Mouse (Mus musculus) kidney, embryonic 16.5 days (tissue): Measurements from ENCODE around the gene Dennd2a. TPM values are rescaled to one million over a fixed set of nuclear protein-coding genes. Genes with fewer than 3 reads are reported as not detected.
"Not testable (repeated sequence)": the region's sequence is repeated elsewhere in the genome, so short reads cannot be mapped to it uniquely, and the experiment has no call there.

Experiments
- ATAC-seq: fragments of 200-750 bp; cut with Nextera tagmentation; 2 replicates; pipeline ENCODE4 v1.8.0; 2017; ENCODE audit warnings: moderate TSS enrichment; ENCODE audit not compliant: low FRiP score, low TSS enrichment
- H3K27ac ChIP-seq: fragments of 300-500 bp; sonication (generic); 2 replicates; pipeline ENCODE4 v1.5.1; 2014; ENCODE audit warnings: low read length
- H3K27me3 ChIP-seq: fragments of 300-500 bp; sonication (generic); 2 replicates; pipeline ENCODE4 v1.6.1; 2014; ENCODE audit warnings: low read length, control low read depth, mixed read lengths; ENCODE audit not compliant: insufficient read depth
- H3K36me3 ChIP-seq: fragments of 300-500 bp; sonication (generic); 2 replicates; pipeline ENCODE4 v1.6.1; 2014; ENCODE audit warnings: low read length, control low read depth, mixed read lengths; ENCODE audit not compliant: insufficient read depth
- H3K4me1 ChIP-seq: fragments of 300-500 bp; sonication (generic); 2 replicates; pipeline ENCODE4 v1.6.1; 2014; ENCODE audit warnings: low read length, control low read depth, mixed read lengths; ENCODE audit not compliant: insufficient read depth
- H3K4me2 ChIP-seq: fragments of 300-500 bp; sonication (generic); replicated peaks from 2 replicates; pipeline ENCODE4 v1.6.1; 2014; ENCODE audit warnings: low read depth, low read length
- H3K4me3 ChIP-seq: fragments of 300-500 bp; sonication (generic); 2 replicates; pipeline ENCODE4 v1.5.1; 2014; ENCODE audit warnings: mild to moderate bottlenecking, low read length
- H3K9ac ChIP-seq: fragments of 300-500 bp; sonication (generic); replicated peaks from 2 replicates; pipeline ENCODE4 v1.6.1; 2014; ENCODE audit warnings: low read length
- H3K9me3 ChIP-seq: fragments of 300-500 bp; sonication (generic); 2 replicates; pipeline ENCODE4 v1.6.1; 2016; ENCODE audit warnings: low read length, control low read depth
- WGBS: fragments of 180-500 bp; shearing (Covaris S2); extraction: QIAGEN DNeasy Blood & Tissue Kit; methylation state at CpG from one replicate; pipeline ENCODE4 v1.1.7; 2014; 5-methylcytosine and 5-hydroxymethylcytosine counted together
- polyA plus RNA-seq: library from polyadenylated mRNA; unstranded; fragments of >200 nt; fragmentation: Nextera tagmentation; extraction: Ambion mirVana; gene quantifications from 2 replicates; pipeline ENCODE4 v1.2.1, GENCODE M21; 2015

Gene Dennd2a
- polyA plus RNA-seq, 1 experiment from 2014 or later = 20.9 TPM

DNA sequence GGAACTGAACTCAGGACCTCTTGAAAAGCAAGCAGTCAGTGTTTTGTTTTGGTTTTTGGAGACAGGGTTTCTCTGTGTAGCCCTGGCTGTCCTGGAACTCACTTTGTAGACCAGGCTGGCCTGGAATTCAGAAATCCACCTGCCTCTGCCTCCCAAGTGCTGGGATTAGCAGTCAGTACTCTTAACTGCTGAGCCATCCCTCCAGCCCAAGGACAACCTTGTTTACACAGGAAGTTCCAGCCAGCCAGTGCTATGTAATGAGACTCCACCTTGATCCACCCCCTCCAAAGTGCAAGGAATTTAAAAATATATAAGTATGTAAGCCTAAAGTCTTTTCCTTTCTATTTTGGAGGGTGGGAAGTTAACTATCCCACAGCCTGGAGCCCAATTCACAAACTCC lies 141.0 kb downstream of the Dennd2a start:
- not testable (repeated sequence) for H3K4me1 ChIP-seq, H3K4me2 ChIP-seq, H3K27ac ChIP-seq, H3K9ac ChIP-seq, ATAC-seq, H3K36me3 ChIP-seq, H3K4me3 ChIP-seq, H3K9me3 ChIP-seq
- peaks cover 13% of the 10 kb centered on the region; the same call in 1 of the 2 replicates for H3K27me3 ChIP-seq

DNA sequence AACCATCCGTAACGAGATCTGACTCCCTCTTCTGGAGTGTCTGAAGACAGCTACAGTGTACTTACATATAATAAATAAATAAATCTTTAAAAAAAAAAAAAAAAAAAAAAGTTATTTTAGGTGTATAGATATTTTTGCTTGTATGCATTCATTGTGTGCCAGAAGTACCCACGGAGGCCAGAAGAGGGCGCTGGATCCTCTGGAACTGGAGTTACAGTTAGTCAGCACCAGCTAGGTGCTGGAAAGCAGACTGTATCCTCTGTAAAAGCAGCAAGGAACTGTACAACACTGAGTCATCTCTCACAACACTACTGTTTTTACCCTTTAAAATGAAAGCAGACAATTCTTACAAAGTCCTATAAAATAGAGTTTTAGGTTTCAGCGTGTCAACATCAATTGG lies 141.9 kb downstream of the Dennd2a start:
- H3K9ac ChIP-seq = no peak overlapping the region
- no peak overlapping the region for H3K4me2 ChIP-seq
- WGBS = 58% methylated on average over 3 of the region's 5 CpGs
- H3K9me3 ChIP-seq = no peaks in the 10 kb centered on the region
- H3K4me3 ChIP-seq = no peak overlapping the region
- no peaks in the 10 kb centered on the region for H3K36me3 ChIP-seq
- peaks cover 8% of the 10 kb centered on the region; the same call in 1 of the 2 replicates for H3K27me3 ChIP-seq
- no peak overlapping the region for H3K27ac ChIP-seq
- peaks cover 8% of the 10 kb centered on the region; the same call in 1 of the 2 replicates for H3K4me1 ChIP-seq
- no peak for ATAC-seq

DNA sequence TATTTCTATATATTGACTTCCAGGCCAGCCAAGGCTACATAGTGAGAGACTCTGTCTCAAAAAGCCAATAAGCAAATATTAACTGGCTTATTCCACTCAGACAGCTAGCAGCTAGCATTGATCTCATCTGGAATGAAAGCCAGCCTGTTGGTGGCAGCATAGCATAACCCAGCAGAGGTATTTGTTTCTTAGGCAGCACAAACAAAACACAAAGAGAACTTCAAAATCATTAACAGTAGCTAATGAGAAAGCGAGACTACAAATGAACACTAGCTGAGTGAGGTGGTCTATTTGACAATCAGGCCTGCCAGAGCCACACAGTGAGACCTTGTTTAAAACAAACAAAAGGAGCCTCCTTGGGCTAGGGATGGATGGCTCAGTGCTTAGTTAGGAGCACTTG lies 143.6 kb downstream of the Dennd2a start:
- 84% methylated on average over 1 of the region's 1 CpGs for WGBS
- no peak overlapping the region for H3K4me3 ChIP-seq
- no peak overlapping the region for H3K9ac ChIP-seq
- H3K9me3 ChIP-seq = no peaks in the 10 kb centered on the region
- H3K4me2 ChIP-seq = no peak overlapping the region
- H3K27me3 ChIP-seq = peaks cover 8% of the 10 kb centered on the region; the same call in 1 of the 2 replicates
- H3K36me3 ChIP-seq = peaks cover 5% of the 10 kb centered on the region; the same call in 1 of the 2 replicates
- no peak overlapping the region for H3K27ac ChIP-seq
- ATAC-seq = no peak
- peaks cover 5% of the 10 kb centered on the region; the same call in 1 of the 2 replicates for H3K4me1 ChIP-seq

Other genes with a start within 250 kb of the Dennd2a start
- 57.7 and 57.8 TPM in 2 replicates for gene Slc37a3, start 180.2 kb downstream of the Dennd2a start, polyA plus RNA-seq
- 2.2 and 2.9 TPM in 2 replicates for gene Rab19, start 176.7 kb downstream of the Dennd2a start, polyA plus RNA-seq
- gene Mkrn1, start 137.4 kb downstream of the Dennd2a start, polyA plus RNA-seq = 59.4 and 64.1 TPM in 2 replicates
- 31.7 and 32.8 TPM in 2 replicates for gene Adck2, start 16.0 kb upstream of the Dennd2a start, polyA plus RNA-seq
- 3.8 TPM in 1 of 2 replicates, not detected in the other for gene Gm42420, start 27.9 kb upstream of the Dennd2a start, polyA plus RNA-seq
- 326 and 331 TPM in 2 replicates for gene Ndufb2, start 34.7 kb upstream of the Dennd2a start, polyA plus RNA-seq
- gene Braf, start 167.6 kb upstream of the Dennd2a start, polyA plus RNA-seq = 14.3 and 17.0 TPM in 2 replicates